Mouse (Mus musculus) embryonic facial prominence, embryonic 12.5 days (tissue): ENCODE results near the gene Il12b. TPM values are rescaled to one million over a fixed set of nuclear protein-coding genes. Genes with fewer than 3 reads are reported as not detected.

Experiments
- ATAC-seq: fragments of 200-750 bp; cut with Nextera tagmentation; 2 replicates; pipeline ENCODE4 v1.8.0; 2017; ENCODE audit not compliant: insufficient number of reproducible peaks, insufficient read depth, low FRiP score, low TSS enrichment
- H3K27ac ChIP-seq: fragments of 300-500 bp; sonication (generic); 2 replicates; pipeline ENCODE4 v1.5.1; 2016; ENCODE audit warnings: mild to moderate bottlenecking
- H3K27me3 ChIP-seq: fragments of 300-500 bp; sonication (generic); 2 replicates; pipeline ENCODE4 v1.6.1; 2016; ENCODE audit warnings: mild to moderate bottlenecking, moderate library complexity
- H3K36me3 ChIP-seq: fragments of 300-500 bp; sonication (generic); 2 replicates; pipeline ENCODE4 v1.6.1; 2016; ENCODE audit warnings: mild to moderate bottlenecking
- H3K4me1 ChIP-seq: fragments of 300-500 bp; sonication (generic); 2 replicates; pipeline ENCODE4 v1.6.1; 2016
- H3K4me2 ChIP-seq: fragments of 300-500 bp; sonication (generic); replicated peaks from 2 replicates; pipeline ENCODE4 v1.6.1; 2016; ENCODE audit warnings: mild to moderate bottlenecking, moderate library complexity
- H3K4me3 ChIP-seq: fragments of 300-500 bp; sonication (generic); 2 replicates; pipeline ENCODE4 v1.5.1; 2016; ENCODE audit warnings: mild to moderate bottlenecking
- H3K9ac ChIP-seq: fragments of 300-500 bp; sonication (generic); 2 replicates; pipeline ENCODE4 v1.6.1; 2016; ENCODE audit warnings: mild to moderate bottlenecking, moderate library complexity
- H3K9me3 ChIP-seq: fragments of 300-500 bp; sonication (generic); 2 replicates; pipeline ENCODE4 v1.6.1; 2016; ENCODE audit warnings: mild to moderate bottlenecking, moderate library complexity
- WGBS: fragments of 180-500 bp; shearing (Covaris S2); methylation state at CpG from one replicate; pipeline ENCODE4 v1.1.7; 2016; 5-methylcytosine and 5-hydroxymethylcytosine counted together
- polyA plus RNA-seq: library from polyadenylated mRNA; unstranded; fragments of >200 nt; fragmentation: Nextera tagmentation; extraction: Ambion mirVana; gene quantifications from 2 replicates; pipeline ENCODE4 v1.2.1, GENCODE M21; 2016

The Il12b gene
- polyA plus RNA-seq, 1 experiment from 2014 or later = not detected

DNA sequence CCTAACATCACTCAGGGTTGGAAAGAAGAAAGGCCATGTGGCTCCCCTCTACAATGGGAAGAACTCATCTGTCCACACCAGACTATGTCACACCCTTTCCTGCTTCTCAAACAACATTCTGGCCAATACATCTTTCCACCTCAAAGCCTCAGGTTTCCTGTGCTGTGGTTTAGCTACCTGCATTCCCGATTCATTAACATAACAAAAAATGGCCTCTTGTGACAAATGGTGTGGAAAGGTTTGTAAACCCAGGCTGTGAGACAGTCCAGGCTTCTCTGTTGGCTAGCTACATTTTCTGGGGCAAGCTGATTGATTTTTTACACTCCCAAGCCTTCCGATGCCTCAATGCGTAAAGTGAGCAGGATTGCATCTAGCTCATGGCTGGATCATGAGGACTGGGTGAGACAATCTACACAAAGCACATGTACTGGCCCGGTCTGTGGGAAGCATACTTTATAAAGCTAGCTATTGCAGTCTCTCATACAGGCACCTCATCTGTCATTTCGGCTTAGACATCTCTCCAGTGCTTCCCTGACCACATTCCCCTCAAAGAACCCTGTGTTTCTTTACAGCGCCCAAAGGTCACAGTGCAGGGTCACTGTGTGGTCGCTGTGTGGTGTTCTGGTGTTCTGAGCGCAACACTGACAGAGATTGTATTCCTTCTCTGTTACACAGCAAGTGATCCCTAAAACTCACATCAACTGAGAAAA lies 6.6 kb upstream of the Il12b start:
- peaks cover 8% of the 10 kb centered on the region for H3K4me1 ChIP-seq
- H3K9ac ChIP-seq = no peak overlapping the region
- H3K36me3 ChIP-seq = no peaks in the 10 kb centered on the region
- no peak for ATAC-seq
- no peak overlapping the region for H3K4me3 ChIP-seq
- 70% methylated on average over 8 of the region's 8 CpGs for WGBS
- no peaks in the 10 kb centered on the region for H3K27me3 ChIP-seq
- no peaks in the 10 kb centered on the region for H3K9me3 ChIP-seq
- no peak overlapping the region for H3K4me2 ChIP-seq
- H3K27ac ChIP-seq = no peak overlapping the region

DNA sequence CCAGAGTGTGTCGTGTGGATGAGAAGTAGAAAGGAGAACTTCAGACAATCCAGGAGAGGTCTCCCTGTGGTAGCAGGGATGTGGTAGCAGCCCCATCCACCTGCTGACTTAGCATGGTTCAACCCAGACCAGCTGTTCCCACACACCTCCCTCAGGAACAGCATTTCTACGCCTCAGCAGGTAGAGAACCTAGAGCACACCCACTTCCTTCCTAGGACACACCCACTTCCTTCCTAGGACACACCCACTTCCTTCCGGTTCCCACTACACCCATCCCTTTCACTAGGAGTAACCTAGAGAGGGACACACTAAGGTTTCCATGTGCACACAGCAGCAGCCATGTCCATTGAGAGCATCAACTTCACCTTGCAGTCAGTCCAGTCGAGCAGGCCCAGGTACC lies 4.5 kb upstream of the Il12b start:
- no peak overlapping the region for H3K9ac ChIP-seq
- no peak overlapping the region for H3K4me3 ChIP-seq
- H3K27ac ChIP-seq = no peak overlapping the region
- WGBS = 83% methylated on average over 4 of the region's 4 CpGs
- ATAC-seq = no peak
- peaks cover 1% of the 10 kb centered on the region; the same call in 1 of the 2 replicates for H3K4me1 ChIP-seq
- H3K4me2 ChIP-seq = no peak overlapping the region
- H3K36me3 ChIP-seq = no peaks in the 10 kb centered on the region
- H3K27me3 ChIP-seq = no peaks in the 10 kb centered on the region
- no peaks in the 10 kb centered on the region for H3K9me3 ChIP-seq

DNA sequence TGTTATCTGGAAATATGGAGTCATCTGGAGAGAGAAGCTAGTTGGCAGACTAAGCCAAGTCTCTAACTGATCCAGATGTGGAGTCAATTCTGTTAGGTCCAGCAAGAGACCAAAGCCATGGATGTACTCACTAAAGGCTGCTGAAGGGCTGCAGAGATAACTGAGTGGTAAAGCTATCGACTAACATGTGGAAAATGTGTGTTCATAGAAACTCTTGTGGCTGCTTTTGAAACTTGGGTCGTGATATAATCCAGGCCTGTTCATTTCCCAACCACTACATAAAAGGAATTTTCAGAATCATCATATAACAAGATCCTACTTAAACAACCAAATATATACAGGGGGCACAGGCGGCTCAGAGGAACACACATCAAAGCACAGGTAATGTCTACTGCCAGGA lies 2.3 kb upstream of the Il12b start:
- no peaks in the 10 kb centered on the region for H3K36me3 ChIP-seq
- 0 out of 2 replicates have a peak, but pooled peaks cover 2% of the 10 kb centered on the region for H3K4me1 ChIP-seq
- H3K27me3 ChIP-seq = no peaks in the 10 kb centered on the region
- no peaks in the 10 kb centered on the region for H3K9me3 ChIP-seq
- 67% methylated on average over 3 of the region's 3 CpGs for WGBS
- H3K27ac ChIP-seq = no peak overlapping the region
- H3K9ac ChIP-seq = no peak overlapping the region
- no peak overlapping the region for H3K4me3 ChIP-seq
- ATAC-seq = no peak
- H3K4me2 ChIP-seq = no peak overlapping the region

DNA sequence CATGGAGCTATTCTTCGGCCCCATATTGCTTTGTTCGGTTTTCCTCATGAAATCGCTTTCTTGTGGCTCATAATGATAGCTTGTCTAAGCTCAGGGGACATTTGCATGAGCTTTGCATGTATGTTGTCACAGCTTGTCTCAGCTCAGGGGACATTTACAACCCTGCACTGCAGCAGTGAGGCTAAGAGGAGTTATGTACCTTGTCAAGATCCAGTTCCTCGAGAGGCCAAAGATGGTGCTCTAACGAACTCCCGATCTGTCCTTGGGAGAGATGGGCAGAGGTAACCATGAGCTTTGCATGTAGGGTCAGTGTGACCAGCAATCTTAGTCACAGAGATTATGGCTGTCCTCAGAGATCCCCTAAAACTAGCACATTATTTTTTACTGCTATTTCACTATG lies 1.5 kb upstream of the Il12b start:
- H3K27ac ChIP-seq = no peak overlapping the region
- H3K9me3 ChIP-seq = no peaks in the 10 kb centered on the region
- 72% methylated on average over 6 of the region's 6 CpGs for WGBS
- H3K4me3 ChIP-seq = no peak overlapping the region
- H3K4me2 ChIP-seq = peak overlapping the region; percentile 61
- 0 out of 2 replicates have a peak, but pooled peaks cover 2% of the 10 kb centered on the region for H3K4me1 ChIP-seq
- no peaks in the 10 kb centered on the region for H3K36me3 ChIP-seq
- ATAC-seq = no peak
- no peaks in the 10 kb centered on the region for H3K27me3 ChIP-seq
- H3K9ac ChIP-seq = no peak overlapping the region

DNA sequence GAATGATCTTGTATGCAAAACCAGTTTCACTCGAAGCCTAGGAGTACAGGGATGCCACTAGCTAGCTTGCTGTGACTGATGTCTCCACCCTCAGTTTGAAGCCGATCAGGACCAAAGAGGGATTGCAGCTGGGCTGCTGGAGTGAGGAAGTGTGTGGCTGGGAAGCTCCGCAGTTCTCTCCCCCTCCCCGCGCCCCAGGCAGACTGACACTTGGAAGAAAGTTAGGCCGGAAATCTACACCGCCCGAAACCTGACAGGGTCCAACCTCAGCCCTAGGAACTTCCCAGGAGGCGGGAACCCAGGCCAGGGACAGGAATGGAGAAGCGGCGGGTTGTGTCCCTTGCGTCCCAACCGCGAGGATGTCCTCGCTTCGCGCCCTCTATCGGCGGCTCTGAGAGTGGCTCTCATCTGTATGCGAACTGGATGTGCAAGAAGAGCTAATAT lies 1.1 kb upstream of the Il12b start:
- H3K27me3 ChIP-seq = no peaks in the 10 kb centered on the region
- H3K4me1 ChIP-seq = 0 out of 2 replicates have a peak, but pooled peaks cover 2% of the 10 kb centered on the region
- WGBS = 3% methylated on average over 20 of the region's 20 CpGs
- ATAC-seq = 0 out of 2 replicates have a peak, but pooled peaks have one; percentile 35
- no peaks in the 10 kb centered on the region for H3K36me3 ChIP-seq
- H3K27ac ChIP-seq = no peak overlapping the region
- H3K9ac ChIP-seq = peak overlapping the region; percentile 42; the same call in 1 of the 2 replicates
- peak overlapping the region; percentile 61 for H3K4me2 ChIP-seq
- no peaks in the 10 kb centered on the region for H3K9me3 ChIP-seq
- peak overlapping the region; percentile 33 for H3K4me3 ChIP-seq

DNA sequence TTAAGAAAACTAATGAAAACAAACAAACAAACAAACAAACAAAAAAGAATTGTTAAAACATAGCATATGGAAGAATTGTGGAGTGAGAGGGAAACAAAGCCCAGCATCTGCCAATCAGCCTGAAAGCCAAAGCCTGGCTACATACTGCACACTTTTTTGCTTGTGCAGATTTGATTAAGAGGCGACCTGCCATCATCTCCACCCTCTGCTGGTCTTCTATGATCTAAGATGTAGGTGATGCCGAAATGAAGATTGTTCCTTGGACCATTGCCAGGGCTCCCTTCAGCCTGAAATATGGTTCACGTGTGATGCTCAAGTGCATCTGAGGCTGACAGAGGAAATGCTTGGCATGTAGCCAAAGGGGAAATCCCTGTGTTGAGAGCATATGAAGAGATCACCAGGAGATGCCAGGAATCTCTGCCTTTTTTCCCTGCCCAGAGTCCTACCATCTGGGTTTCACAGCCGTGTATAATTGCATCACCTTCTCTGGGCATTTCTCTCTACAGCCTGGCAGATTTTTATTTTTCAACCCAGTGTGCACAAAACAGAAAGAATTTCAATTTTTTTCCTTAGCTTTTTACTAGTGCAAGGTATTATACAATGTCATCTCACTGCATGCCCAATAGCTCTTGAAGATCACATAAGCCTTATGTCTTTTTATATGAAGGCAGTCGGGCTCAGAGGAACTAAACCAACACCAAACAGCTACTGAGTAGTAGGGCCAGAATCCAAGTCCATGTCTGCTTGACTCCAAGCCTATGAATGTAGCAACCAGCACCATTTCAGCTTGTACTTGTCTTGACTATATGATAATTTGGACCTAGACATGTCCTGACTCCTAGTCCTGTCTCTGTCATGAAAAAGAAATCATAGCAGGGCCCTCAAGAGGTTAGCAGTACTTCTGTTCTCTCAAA lies 2.0 kb downstream of the Il12b start:
- WGBS = 57% methylated on average over 5 of the region's 5 CpGs
- no peaks in the 10 kb centered on the region for H3K36me3 ChIP-seq
- no peaks in the 10 kb centered on the region for H3K9me3 ChIP-seq
- no peak overlapping the region for H3K27ac ChIP-seq
- H3K27me3 ChIP-seq = no peaks in the 10 kb centered on the region
- no peak for ATAC-seq
- no peak overlapping the region for H3K4me3 ChIP-seq
- no peak overlapping the region for H3K4me2 ChIP-seq
- H3K9ac ChIP-seq = no peak overlapping the region
- 0 out of 2 replicates have a peak, but pooled peaks cover 2% of the 10 kb centered on the region for H3K4me1 ChIP-seq

DNA sequence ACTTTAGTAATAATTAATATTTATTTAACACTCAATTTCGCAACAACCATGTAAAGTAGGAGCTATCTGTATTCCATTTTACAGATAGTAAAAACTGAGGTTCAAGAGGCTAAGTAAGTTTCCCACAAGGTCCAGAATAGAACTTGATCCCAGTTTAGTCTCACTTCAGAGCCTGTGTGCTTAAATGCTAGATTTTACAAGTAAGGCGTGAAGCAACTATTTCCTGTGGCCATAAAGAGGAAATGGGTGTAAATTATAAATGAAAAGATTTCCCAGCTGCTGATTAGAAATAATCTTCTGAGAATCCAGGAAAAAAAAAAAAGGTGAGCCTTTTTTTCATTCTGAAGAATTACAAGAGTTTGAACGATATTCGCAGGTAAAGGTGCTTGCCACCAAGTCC lies 5.2 kb downstream of the Il12b start:
- no peak for ATAC-seq
- Histone ChIP-seq H3K4me1 (0 out of 2 replicates have a peak, but pooled peaks cover 2% of the 10 kb centered on the region), H3K27ac (no peak overlapping the region), H3K36me3 (no peaks in the 10 kb centered on the region), H3K4me2 (no peak overlapping the region), H3K9me3 (no peaks in the 10 kb centered on the region), H3K4me3 (no peak overlapping the region), H3K27me3 (no peaks in the 10 kb centered on the region), H3K9ac (no peak overlapping the region)
- 85% methylated on average over 4 of the region's 4 CpGs for whole genome bisulfite sequencing

DNA sequence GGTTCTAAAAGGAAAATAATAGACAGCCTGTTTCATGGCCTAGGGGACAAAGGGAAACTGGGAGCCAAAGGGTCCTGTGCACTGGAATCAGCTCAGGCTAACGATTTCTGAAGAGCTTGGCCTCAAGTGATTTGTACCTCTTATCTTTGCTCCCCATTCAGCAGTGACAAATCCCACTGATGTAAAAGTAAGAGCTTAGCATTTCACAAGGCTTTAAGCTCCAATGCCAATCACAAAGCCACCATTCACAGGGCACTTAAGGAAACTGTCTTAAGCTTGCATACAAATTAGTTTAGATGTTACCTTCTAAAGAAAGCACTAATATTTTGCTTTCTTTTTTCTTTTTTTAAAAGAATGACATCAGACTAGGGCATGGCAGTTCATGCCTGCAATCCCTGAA lies 6.1 kb downstream of the Il12b start:
- no peak overlapping the region for H3K4me2 ChIP-seq
- H3K4me1 ChIP-seq = 0 out of 2 replicates have a peak, but pooled peaks cover 2% of the 10 kb centered on the region
- no peak overlapping the region for H3K9ac ChIP-seq
- WGBS = 12% methylated on average over 1 of the region's 1 CpGs
- H3K27me3 ChIP-seq = no peaks in the 10 kb centered on the region
- no peak overlapping the region for H3K27ac ChIP-seq
- no peak overlapping the region for H3K4me3 ChIP-seq
- no peaks in the 10 kb centered on the region for H3K9me3 ChIP-seq
- ATAC-seq = no peak
- H3K36me3 ChIP-seq = no peaks in the 10 kb centered on the region

DNA sequence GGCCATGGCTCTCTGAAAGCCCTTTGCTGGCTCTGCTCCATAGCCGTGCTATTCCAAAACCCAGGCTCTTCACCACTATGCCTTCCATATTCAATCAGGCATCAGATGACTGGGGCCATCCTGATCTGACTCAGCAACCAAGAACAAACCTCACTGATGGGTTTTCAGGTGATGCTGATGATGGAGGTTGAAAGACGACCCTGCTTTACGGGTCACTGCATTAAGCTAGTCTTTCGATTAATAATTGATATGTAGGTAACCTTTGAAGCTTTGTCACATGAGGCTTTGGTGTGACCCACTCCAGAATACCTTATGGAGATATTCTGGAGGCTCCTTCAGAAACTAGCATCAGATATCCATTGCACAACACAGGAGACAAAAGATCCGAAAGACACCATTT lies 6.6 kb downstream of the Il12b start:
- no peak overlapping the region for H3K9ac ChIP-seq
- 65% methylated on average over 5 of the region's 5 CpGs for WGBS
- no peaks in the 10 kb centered on the region for H3K9me3 ChIP-seq
- H3K36me3 ChIP-seq = no peaks in the 10 kb centered on the region
- ATAC-seq = no peak
- H3K27me3 ChIP-seq = no peaks in the 10 kb centered on the region
- 0 out of 2 replicates have a peak, but pooled peaks cover 2% of the 10 kb centered on the region for H3K4me1 ChIP-seq
- no peak overlapping the region for H3K4me2 ChIP-seq
- no peak overlapping the region for H3K27ac ChIP-seq
- H3K4me3 ChIP-seq = no peak overlapping the region

DNA sequence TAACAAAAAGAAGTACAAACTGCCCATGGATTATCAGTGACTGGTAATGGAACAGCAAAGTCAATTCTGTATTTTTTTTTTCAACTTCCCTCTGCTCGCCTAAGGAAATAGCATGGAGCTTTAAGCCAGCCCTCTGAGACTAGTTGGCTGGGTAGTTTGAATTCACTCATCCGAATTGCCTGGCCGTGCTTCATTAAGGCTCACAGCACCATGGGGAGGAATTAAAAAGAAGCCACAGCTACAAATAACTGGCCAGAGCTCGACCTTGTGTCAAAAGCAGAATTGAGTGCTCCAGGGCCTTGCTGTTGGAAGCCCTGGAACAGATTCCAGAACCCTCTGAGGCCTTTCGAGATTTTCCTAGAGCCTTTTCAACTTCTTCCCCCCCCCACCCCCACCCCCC lies 8.8 kb downstream of the Il12b start:
- H3K4me2 ChIP-seq = no peak overlapping the region
- no peaks in the 10 kb centered on the region for H3K4me1 ChIP-seq

DNA sequence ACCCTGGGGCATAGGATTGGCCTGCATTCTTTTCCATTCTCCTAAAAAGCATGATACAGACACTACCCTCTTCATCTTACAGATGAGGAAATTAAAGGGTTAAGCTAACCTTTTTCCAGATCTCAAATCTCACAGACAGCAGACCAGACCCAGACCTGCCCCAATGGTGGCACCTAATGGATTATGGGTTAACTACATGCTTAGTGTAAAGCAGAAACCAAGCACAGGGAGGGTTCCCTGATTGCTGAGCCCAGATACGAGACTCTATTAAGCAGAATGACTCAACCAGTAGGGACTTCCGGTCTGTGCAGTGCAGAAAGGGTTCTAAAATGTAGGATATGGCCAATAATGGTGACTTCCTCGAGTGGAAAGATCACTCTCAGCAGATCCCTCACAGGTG lies 10.6 kb downstream of the Il12b start:
- Histone ChIP-seq H3K27ac (no peak overlapping the region), H3K4me3 (no peak overlapping the region), H3K27me3 (no peaks in the 10 kb centered on the region), H3K9me3 (no peaks in the 10 kb centered on the region), H3K4me1 (no peaks in the 10 kb centered on the region), H3K4me2 (no peak overlapping the region), H3K9ac (no peak overlapping the region), H3K36me3 (no peaks in the 10 kb centered on the region)
- ATAC-seq = no peak
- 60% methylated on average over 3 of the region's 3 CpGs for WGBS

More for the DNA sequence above, 8.8 kb downstream of the Il12b start:
- H3K36me3 ChIP-seq = no peaks in the 10 kb centered on the region
- no peak overlapping the region for H3K9ac ChIP-seq
- no peaks in the 10 kb centered on the region for H3K9me3 ChIP-seq
- WGBS = 34% methylated on average over 5 of the region's 5 CpGs
- H3K27me3 ChIP-seq = no peaks in the 10 kb centered on the region
- H3K4me3 ChIP-seq = no peak overlapping the region
- H3K27ac ChIP-seq = no peak overlapping the region
- ATAC-seq = no peak

DNA sequence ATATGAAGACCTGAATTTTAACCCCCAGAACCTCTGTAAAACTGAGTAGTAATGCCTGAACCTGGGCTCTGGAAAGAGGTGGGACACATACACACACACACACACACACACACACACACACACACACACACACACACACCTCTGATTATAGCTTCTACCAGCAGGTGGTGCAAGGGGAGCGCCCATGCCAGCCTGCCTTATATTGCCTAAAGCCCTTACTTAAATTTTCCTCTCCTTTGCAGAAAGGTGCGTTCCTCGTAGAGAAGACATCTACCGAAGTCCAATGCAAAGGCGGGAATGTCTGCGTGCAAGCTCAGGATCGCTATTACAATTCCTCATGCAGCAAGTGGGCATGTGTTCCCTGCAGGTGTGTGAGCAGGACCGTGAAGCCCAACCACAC lies 12.4 kb downstream of the Il12b start:
- Histone ChIP-seq H3K9me3 (no peaks in the 10 kb centered on the region), H3K9ac (no peak overlapping the region), H3K4me3 (no peak overlapping the region), H3K27me3 (no peaks in the 10 kb centered on the region), H3K4me1 (no peaks in the 10 kb centered on the region), H3K4me2 (no peak overlapping the region), H3K36me3 (no peaks in the 10 kb centered on the region), H3K27ac (no peak overlapping the region)
- 82% methylated on average over 8 of the region's 8 CpGs for WGBS
- ATAC-seq = no peak
